Mouse (Mus musculus): ENCODE results near the gene Dcaf5. TPM values are rescaled to one million over a fixed set of nuclear protein-coding genes. Genes with fewer than 3 reads are reported as not detected.

Dcaf5 gene
- 16.9 TPM for polyA plus RNA-seq (2014; fragmentation: Illumina TruSeq; extraction: RNeasy Lipid Tissue Mini Kit (QIAGEN cat#74804); ENCODE audit: low read depth, low replicate concordance)

GRCm38 (mm10) chr12:80436336-80436976 lies at the start of gene Dcaf5:
Gene Dcaf5 (minus strand): TSS chr12:80436601.

GRCm38 (mm10) chr12:80462942-80463651 lies 26.7 kb upstream of the Dcaf5 start, which contains the start of gene Exd2:
Gene Exd2 (plus strand): TSS chr12:80463095.

Other genes with a start within 250 kb of the Dcaf5 start
- 11.3 TPM for gene Actn1, start 176.2 kb downstream of the Dcaf5 start, polyA plus RNA-seq (2014; fragmentation: Illumina TruSeq; extraction: RNeasy Lipid Tissue Mini Kit (QIAGEN cat#74804); ENCODE audit: low read depth, low replicate concordance)
- 21.3 TPM for gene Exd2, start 26.5 kb upstream of the Dcaf5 start, polyA plus RNA-seq (2014; fragmentation: Illumina TruSeq; extraction: RNeasy Lipid Tissue Mini Kit (QIAGEN cat#74804); ENCODE audit: low read depth, low replicate concordance)
- gene Galnt16, start 81.7 kb upstream of the Dcaf5 start, polyA plus RNA-seq (2014; fragmentation: Illumina TruSeq; extraction: RNeasy Lipid Tissue Mini Kit (QIAGEN cat#74804); ENCODE audit: low read depth, low replicate concordance) = not detected
- gene Slc39a9, start 207.3 kb upstream of the Dcaf5 start, polyA plus RNA-seq (2014; fragmentation: Illumina TruSeq; extraction: RNeasy Lipid Tissue Mini Kit (QIAGEN cat#74804); ENCODE audit: low read depth, low replicate concordance) = 46.5 TPM
- gene Erh, start 207.7 kb upstream of the Dcaf5 start, polyA plus RNA-seq (2014; fragmentation: Illumina TruSeq; extraction: RNeasy Lipid Tissue Mini Kit (QIAGEN cat#74804); ENCODE audit: low read depth, low replicate concordance) = 24.7 TPM